Mouse (Mus musculus) monocyte, adult 59 days (primary cell): ENCODE data around the gene Tmem200a. TPM values are rescaled to one million over a fixed set of nuclear protein-coding genes. Genes with fewer than 3 reads are reported as not detected.

Source experiments
- total RNA-seq, 2 experiments: library from RNA; stranded (reverse); gene quantifications; one replicate each; pipeline ENCODE4 v1.2.4; 2023

Tmem200a gene
- total RNA-seq = not detected

GRCm38 (mm10) chr10:26078521-26079142, at the start of gene Tmem200a:
Gene Tmem200a, minus strand, starts transcription at chr10:26079052.

DNA sequence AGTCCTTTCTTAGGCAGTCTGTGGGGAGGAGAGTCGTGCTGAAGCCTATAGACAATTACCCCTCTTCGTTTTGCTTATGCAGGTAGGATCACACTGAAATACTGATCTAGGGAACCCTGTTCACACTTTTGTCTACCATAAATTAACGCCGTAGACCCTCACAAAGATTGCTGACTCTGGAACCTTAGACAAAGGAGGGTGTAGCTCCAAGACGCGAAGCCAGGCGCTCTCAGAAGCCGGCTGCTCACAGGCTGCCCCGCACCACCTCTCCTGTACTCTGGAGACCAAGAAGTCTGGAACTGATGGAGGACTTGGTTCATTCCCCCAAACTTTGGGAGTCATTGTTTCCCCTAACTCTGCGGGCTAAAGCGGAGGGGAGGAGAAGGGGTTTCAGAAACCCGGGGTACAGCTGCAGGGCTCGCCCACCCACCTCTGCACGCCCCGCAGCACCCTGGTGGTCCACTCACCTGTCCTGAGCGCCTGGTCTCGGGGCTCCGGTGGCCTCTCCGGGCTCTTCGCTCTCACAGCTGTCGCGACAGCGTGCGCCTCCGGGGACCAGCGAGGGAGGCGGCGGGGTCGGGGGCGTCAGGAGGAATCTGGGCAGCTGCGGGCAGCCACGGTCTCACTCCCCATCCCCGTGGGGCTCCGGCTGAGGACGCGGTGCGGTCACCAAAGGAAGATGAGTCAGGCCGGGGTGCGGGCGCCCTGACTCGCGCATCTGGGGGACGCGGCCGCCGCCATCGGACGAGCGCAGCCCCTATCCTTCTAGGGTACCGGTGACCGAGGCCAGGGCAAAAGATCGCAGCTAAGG, 976 bp downstream of the Tmem200a start, which contains the start of gene Gm9767:
TSS of gene Gm9767 (plus strand) at position 585 of the 811 bp plus-strand sequence.

Other genes with a start within 250 kb of the Tmem200a start
- gene Gm9767, start 797 bp downstream of the Tmem200a start, total RNA-seq = not detected
- gene Samd3, start 150.7 kb upstream of the Tmem200a start, total RNA-seq = not detected